Mouse (Mus musculus) kidney, postnatal 10 days (tissue): ENCODE measurements around the gene Erbin.

Experiments used
- DNase-seq: peaks from one replicate; pipeline ENCODE4 v3.0.0; 2021; ENCODE audit warnings: mixed read lengths

The Erbin gene

GRCm38 (mm10) chr13:103920261-103920932 is at the start of gene Erbin:
Erbin (minus strand) TSS chr13:103920514.
- peak; percentile 90 for DNase-seq

- DNase-seq, result no peak
Measured at GRCm38 (mm10) chr13:103969912-103970311, 49.6 kb upstream of the Erbin start.

- no peak for DNase-seq
Measured at GRCm38 (mm10) chr13:103967987-103968386, 47.7 kb upstream of the Erbin start.

GRCm38 (mm10) chr13:103966696-103967215 is 46.4 kb upstream of the Erbin start:
- DNase-seq, result no peak

GRCm38 (mm10) chr13:103965187-103965586 is 44.9 kb upstream of the Erbin start:
- no peak for DNase-seq

DNA sequence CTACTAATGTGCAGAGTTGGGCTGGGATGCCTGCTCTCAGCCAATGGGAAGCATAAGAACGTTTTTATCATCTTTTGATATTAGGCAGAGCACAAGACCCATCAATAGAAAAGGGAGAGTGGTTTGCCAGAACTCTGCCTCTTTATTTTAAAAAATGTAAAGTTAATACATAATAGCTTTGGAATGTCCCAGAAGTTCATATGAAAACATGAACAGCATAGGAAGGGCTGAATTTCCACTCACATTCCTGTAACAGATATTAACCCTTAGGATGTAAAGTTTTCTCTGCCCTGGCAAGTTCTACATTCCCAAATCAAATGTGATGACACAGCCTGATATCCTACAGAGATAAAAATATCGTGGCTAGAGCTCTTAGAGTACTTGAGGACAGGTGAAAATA is 42.8 kb upstream of the Erbin start:
- no peak for DNase-seq

- no peak for DNase-seq
Measured at GRCm38 (mm10) chr13:103959841-103960240, 39.5 kb upstream of the Erbin start.

- no peak for DNase-seq
Measured at GRCm38 (mm10) chr13:103958607-103959123, 38.4 kb upstream of the Erbin start.

- DNase-seq, result no peak
Measured at GRCm38 (mm10) chr13:103957175-103957940, 37.0 kb upstream of the Erbin start.

- no peak for DNase-seq
Measured at GRCm38 (mm10) chr13:103955652-103956051, 35.3 kb upstream of the Erbin start.

DNA sequence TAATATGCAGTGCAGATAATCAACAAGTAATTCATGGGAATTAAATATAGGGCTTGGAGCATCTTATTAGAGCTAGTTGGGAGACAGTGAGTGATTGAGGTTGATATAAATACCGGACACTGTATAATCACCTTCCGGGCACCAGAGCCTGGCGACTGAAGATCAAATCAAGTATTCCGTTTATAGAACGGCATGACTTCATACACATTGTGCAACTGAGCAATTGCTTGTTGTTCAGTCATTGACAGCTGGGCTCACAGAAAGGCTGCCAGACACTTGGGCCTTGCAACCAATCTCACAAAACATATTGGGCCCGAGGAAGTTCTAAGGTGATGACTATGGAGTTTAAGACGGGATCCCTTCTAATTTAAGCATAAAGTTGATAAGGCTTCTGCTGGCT is 31.1 kb upstream of the Erbin start:
- no peak for DNase-seq

GRCm38 (mm10) chr13:103940796-103941195 is 20.5 kb upstream of the Erbin start:
- peak; percentile 37 for DNase-seq

- peak; percentile 57 for DNase-seq
Measured at GRCm38 (mm10) chr13:103924586-103924985, 4.3 kb upstream of the Erbin start.

DNA sequence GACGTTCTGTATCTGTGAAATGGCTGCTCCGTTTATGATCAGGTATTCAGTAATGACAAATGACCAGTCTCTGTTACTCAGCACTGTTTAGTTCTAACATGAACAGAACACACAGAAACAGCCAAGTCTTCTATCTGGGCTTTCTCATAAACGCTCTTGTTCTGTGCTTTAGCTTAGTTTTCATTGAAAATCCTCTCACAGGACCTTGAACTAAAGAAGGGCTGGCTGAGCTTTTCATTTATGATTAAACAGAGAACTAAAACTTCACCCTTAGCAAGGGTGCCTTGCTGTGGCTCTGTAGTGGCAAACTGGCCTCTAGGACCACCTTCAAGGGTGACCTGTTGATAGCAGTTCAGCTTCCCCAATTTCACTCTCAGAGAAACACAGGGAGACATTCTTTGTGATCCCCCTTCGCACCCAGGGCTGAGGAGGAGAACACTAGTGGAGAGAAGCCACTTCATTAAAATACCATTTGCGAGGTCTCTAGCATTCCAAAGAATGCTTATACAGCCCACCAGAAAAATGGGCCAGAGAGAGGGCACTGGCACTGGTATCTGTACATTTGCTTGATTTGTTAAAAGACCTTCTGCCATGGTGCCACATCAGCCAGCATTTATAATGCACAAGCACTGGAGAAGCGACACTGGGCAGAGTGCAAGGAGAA is 3.2 kb upstream of the Erbin start:
- no peak for DNase-seq

- DNase-seq, result no peak
Measured at GRCm38 (mm10) chr13:103921831-103922380, 1.6 kb upstream of the Erbin start.

GRCm38 (mm10) chr13:103920933-103921830 is 868 bp upstream of the Erbin start:
- DNase-seq, result peak; percentile 94

- DNase-seq, result no peak
Measured at GRCm38 (mm10) chr13:103919956-103920260, 406 bp downstream of the Erbin start.

GRCm38 (mm10) chr13:103919234-103919955 is 919 bp downstream of the Erbin start:
- peak; percentile 50 for DNase-seq

DNA sequence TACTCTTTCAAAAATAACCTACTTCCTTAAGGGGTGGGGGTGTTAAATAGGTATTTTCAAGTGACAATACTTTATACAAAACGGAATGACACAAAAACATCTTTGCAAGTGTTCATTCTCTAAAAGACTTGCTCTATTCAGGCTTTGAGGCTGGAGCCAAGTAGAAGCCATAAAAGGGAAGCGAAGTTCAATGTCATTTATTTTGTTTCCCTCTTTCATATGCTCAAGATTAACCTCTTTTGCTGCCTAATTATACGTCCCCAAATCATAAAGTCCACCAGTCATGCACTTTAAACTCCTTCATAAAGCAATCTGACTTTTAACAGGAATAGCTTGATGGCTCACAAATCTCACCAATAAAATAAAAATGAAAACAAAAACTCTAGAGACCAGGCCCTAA is 1.9 kb downstream of the Erbin start:
- DNase-seq, result no peak

DNA sequence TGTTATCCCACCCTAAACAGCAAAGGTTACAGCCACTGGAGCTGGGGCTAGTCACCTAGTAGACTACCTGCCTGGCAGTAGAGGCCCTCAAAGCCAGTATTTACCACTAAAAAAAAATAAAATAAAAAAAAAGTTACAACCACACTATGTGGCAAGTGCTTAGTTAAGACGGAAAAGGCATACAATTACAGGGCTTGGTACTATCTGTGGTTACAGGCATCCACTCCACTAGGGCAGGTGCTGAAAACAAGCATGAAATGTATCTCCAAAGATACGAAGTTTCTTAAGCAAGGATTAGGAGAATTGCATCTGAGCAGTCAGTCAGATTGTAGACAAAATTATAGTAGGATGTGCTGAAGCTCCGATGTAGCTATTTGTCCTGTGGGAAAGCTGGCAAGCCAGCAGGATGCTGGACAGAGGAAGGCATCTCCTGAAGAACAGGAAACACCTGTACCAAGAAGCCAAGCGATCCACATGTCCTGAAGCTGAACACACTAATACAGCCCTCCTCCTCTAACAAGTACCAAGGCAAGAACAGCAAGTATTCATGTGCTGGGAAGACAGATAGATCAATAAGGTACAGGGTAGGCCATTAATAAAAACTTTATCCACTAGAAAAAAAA is 6.1 kb downstream of the Erbin start:
- peak; percentile 26 for DNase-seq

DNA sequence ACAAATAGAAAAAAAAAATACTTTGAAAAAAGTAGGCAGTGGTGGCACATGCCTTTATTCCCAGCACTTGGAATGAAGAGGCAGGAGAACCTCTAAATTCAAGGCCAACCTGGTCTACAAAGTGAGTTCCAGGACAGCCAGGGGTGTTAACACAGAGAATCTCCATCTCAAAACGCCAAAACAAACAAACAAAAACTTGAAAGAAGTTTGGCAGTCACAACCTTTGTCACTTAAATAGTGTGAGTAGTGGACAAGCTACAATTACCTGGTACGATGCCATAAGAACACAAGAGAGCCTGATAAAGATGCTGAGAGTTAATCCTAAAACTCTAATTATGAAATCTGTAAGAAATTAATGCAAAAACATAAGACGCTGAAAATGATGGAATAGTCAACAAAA is 8.0 kb downstream of the Erbin start:
- DNase-seq, result no peak
